Comparison of ENCODE assay signal across 33 mouse cellular contexts in genomic region chr17:46419717-46420116, GRCm38 (mm10). TPM values are rescaled to one million over a fixed set of nuclear protein-coding genes. Genes with fewer than 3 reads are reported as not detected.
DNase-seq lines count a peak whose midpoint lies in the region; ATAC-seq and TF ChIP-seq lines count a peak whose summit lies in the region.
"Had no signal": no experiment of that assay in that cellular context is flagged by ENCODE, and none has a peak within 500 bp of the region (broad histone marks: within the 10 kb centered on the region; RNA-seq: fewer than 3 reads in every experiment).

No protein-coding gene starts in this region.

- H3K27me3 ChIP-seq in kidney, postnatal 0 days (ENCODE audit: insufficient read depth, low read length): no peaks in the 10 kb centered on the region
- no peaks in the 10 kb centered on the region for H3K27me3 ChIP-seq in E14TG2a.4 (ENCODE audit: insufficient read depth, low read length)
- H3K27me3 ChIP-seq: intestine, embryonic 15.5 days; limb, embryonic 13.5 days; midbrain, embryonic 12.5 days; stomach, embryonic 15.5 days had no signal

- H3K9me3 ChIP-seq in kidney, postnatal 0 days (replicated peaks; ENCODE audit: low read length): no peaks in the 10 kb centered on the region
- no peaks in the 10 kb centered on the region for H3K9me3 ChIP-seq in E14TG2a.4 (ENCODE audit: low read length)
- H3K9me3 ChIP-seq: G1E; heart, embryonic 10.5 days; intestine, embryonic 15.5 days; limb, embryonic 13.5 days; midbrain, embryonic 12.5 days; stomach, embryonic 15.5 days had no signal

- H3K9ac ChIP-seq in kidney, postnatal 0 days (ENCODE audit: low read depth, low read length): no peak overlapping the region
- H3K9ac ChIP-seq: forebrain, postnatal 0 days; hindbrain, embryonic 14.5 days; intestine, embryonic 15.5 days; limb, embryonic 13.5 days; midbrain, embryonic 12.5 days; stomach, embryonic 15.5 days had no signal

- H3K36me3 ChIP-seq in kidney, postnatal 0 days (ENCODE audit: insufficient read depth, low read length): no peaks in the 10 kb centered on the region
- no peaks in the 10 kb centered on the region for H3K36me3 ChIP-seq in E14TG2a.4 (ENCODE audit: insufficient read depth, low read length)
- H3K36me3 ChIP-seq: intestine, embryonic 15.5 days had no signal

- no peak overlapping the region for H3K4me3 ChIP-seq in kidney, postnatal 0 days (replicated peaks; ENCODE audit: low read depth, low read length)
- no peak overlapping the region for H3K4me3 ChIP-seq in E14TG2a.4 (replicated peaks; ENCODE audit: low read length)
- H3K4me3 ChIP-seq: heart, embryonic 10.5 days; intestine, embryonic 15.5 days; limb, embryonic 13.5 days; midbrain, embryonic 12.5 days; stomach, embryonic 15.5 days had no signal

- no peaks in the 10 kb centered on the region for H3K4me1 ChIP-seq in kidney, postnatal 0 days (replicated peaks; ENCODE audit: insufficient read depth, low read length)
- H3K4me1 ChIP-seq in E14TG2a.4 (replicated peaks; ENCODE audit: low read depth, low read length): no peaks in the 10 kb centered on the region
- H3K4me1 ChIP-seq: heart, embryonic 10.5 days; intestine, embryonic 15.5 days; limb, embryonic 13.5 days; midbrain, embryonic 12.5 days; stomach, embryonic 15.5 days had no signal

- no peak for DNase-seq in kidney, postnatal 0 days (ENCODE audit: low spot score)
- DNase-seq in kidney, postnatal 25 days: no peak
- DNase-seq in 3T3-L1 (ENCODE audit: low read depth, low spot score): peak; percentile 20
- DNase-seq in R1 (ENCODE audit: low read depth, low spot score): peak; percentile 41
- no peak for DNase-seq in gastrocnemius, adult 8-10 months (ENCODE audit: low spot score in 2 of 2)
- DNase-seq in frontal cortex, adult 2 months (ENCODE audit: extremely low spot score in 1 of 2, low spot score in 1 of 2): no peak
- DNase-seq: adrenal gland, adult 2 months; cerebellum, adult 11-12 months; cerebellum, postnatal 14 days; forebrain, postnatal 0 days; heart, postnatal 4 days; kidney, postnatal 4 days; layer of hippocampus, adult 9-11 months; lung, adult 18-20 months; lung, postnatal 14 days; retina, postnatal 1 day; right cerebral cortex, postnatal 25 days; thymus, adult 18-20 months had no signal

- ATAC-seq in kidney, postnatal 0 days (replicated peaks; ENCODE audit: low FRiP score, low read depth): no peak
- ATAC-seq in granulocyte monocyte progenitor cell, adult 5-6 weeks (replicated peaks; ENCODE audit: poor library complexity, severe bottlenecking): no peak
- ATAC-seq: forebrain, postnatal 0 days; intestine, embryonic 15.5 days had no signal

- TF ChIP-seq CTCF in kidney, postnatal 0 days (IDR thresholded peaks at IDR 0.05; ENCODE audit: low read depth): 0 out of 2 replicates have a peak, but pooled peaks have one; percentile 11
- TF ChIP-seq CTCF in E14TG2a.4 (conservative IDR thresholded peaks at IDR 0.05; ENCODE audit: low read length): 0 out of 2 replicates have a peak, but pooled peaks have one; percentile 4

- H3K27ac ChIP-seq in kidney, postnatal 0 days: no peak overlapping the region
- H3K27ac ChIP-seq: heart, embryonic 10.5 days; hindbrain, embryonic 14.5 days; intestine, embryonic 15.5 days; limb, embryonic 13.5 days; midbrain, embryonic 12.5 days; stomach, embryonic 15.5 days had no signal

- no peak overlapping the region for H3K4me2 ChIP-seq in kidney, postnatal 0 days (ENCODE audit: low read length)
- H3K4me2 ChIP-seq: hindbrain, embryonic 14.5 days; intestine, embryonic 15.5 days; limb, embryonic 13.5 days; midbrain, embryonic 12.5 days; stomach, embryonic 15.5 days had no signal

RNA-seq across cellular contexts. Expression of gene Crip3, which starts 9.0 kb away (rescaled TPM):
- 0.34 TPM in 2 replicates for polyA plus RNA-seq in kidney, postnatal 0 days (2015; fragmentation: Nextera tagmentation; extraction: Ambion mirVana)
- total RNA-seq in granulocyte monocyte progenitor cell, adult 5-6 weeks (2014; fragmentation: Nextera tagmentation): not detected in 2 replicates
- total RNA-seq in granulocyte monocyte progenitor cell, adult 5-6 weeks (2017): not detected in 2 replicates
- 1 to 10 TPM in 1 of 4 experiments, under 1 TPM in 1, not detected in 2; 0.40 to 1.5 TPM for total RNA-seq in gastrocnemius, adult 8-10 months (2022)
- polyA plus RNA-seq in frontal cortex, adult 2 months (2012; rRNA removed): 9.1 and 13.8 TPM in 2 replicates
- total RNA-seq: G1E; megakaryocyte, adult 5-6 weeks had no signal
- polyA plus RNA-seq: C2C12, G1E had no signal

RNA-seq across cellular contexts. Expression of gene Slc22a7, which starts 18.5 kb away (rescaled TPM):
- 1.6 and 1.9 TPM in 2 replicates for polyA plus RNA-seq in kidney, postnatal 0 days (2015; fragmentation: Nextera tagmentation; extraction: Ambion mirVana)
- total RNA-seq in granulocyte monocyte progenitor cell, adult 5-6 weeks (2014; fragmentation: Nextera tagmentation): not detected in 2 replicates
- not detected in 2 replicates for total RNA-seq in granulocyte monocyte progenitor cell, adult 5-6 weeks (2017)
- not detected for total RNA-seq in gastrocnemius, adult 8-10 months (2022)
- 0.15 and 0.18 TPM in 2 replicates for polyA plus RNA-seq in frontal cortex, adult 2 months (2012; rRNA removed)
- total RNA-seq: G1E; heart, postnatal 4 days; megakaryocyte, adult 5-6 weeks had no signal
- polyA plus RNA-seq: C2C12; embryonic facial prominence, embryonic 11.5 days; forebrain, embryonic 11.5 days; G1E; hindbrain, embryonic 14.5 days; intestine, embryonic 15.5 days; kidney, embryonic 14.5 days; limb, embryonic 13.5 days; midbrain, embryonic 12.5 days; neural tube, embryonic 11.5 days; stomach, embryonic 15.5 days had no signal

RNA-seq across cellular contexts. Expression of gene Zfp318, which starts 36.2 kb away (rescaled TPM):
- 6.3 and 7.6 TPM in 2 replicates for polyA plus RNA-seq in kidney, postnatal 0 days (2015; fragmentation: Nextera tagmentation; extraction: Ambion mirVana)
- 8.0 and 9.8 TPM in 2 replicates for total RNA-seq in granulocyte monocyte progenitor cell, adult 5-6 weeks (2014; fragmentation: Nextera tagmentation)
- total RNA-seq in granulocyte monocyte progenitor cell, adult 5-6 weeks (2017): 5.6 and 13.8 TPM in 2 replicates
- 10 to 100 TPM; 12.4 to 15.7 (median 13.4) TPM for total RNA-seq in gastrocnemius, adult 8-10 months (2022)
- 29.6 and 30.7 TPM in 2 replicates for polyA plus RNA-seq in frontal cortex, adult 2 months (2012; rRNA removed)

Comparison
In these comparisons a context has a peak if more than half of its experiments do, and no peak if none do; other contexts are left out.
1. DNase-seq: peak in 3T3-L1 (single experiment) and R1 (single experiment); none in kidney, postnatal 0 days (single experiment), kidney, postnatal 25 days (0 of 2), gastrocnemius, adult 8-10 months (0 of 2) and frontal cortex, adult 2 months (0 of 2).